Mouse (Mus musculus): Measurements from ENCODE around the gene Vsx1.

DNA sequence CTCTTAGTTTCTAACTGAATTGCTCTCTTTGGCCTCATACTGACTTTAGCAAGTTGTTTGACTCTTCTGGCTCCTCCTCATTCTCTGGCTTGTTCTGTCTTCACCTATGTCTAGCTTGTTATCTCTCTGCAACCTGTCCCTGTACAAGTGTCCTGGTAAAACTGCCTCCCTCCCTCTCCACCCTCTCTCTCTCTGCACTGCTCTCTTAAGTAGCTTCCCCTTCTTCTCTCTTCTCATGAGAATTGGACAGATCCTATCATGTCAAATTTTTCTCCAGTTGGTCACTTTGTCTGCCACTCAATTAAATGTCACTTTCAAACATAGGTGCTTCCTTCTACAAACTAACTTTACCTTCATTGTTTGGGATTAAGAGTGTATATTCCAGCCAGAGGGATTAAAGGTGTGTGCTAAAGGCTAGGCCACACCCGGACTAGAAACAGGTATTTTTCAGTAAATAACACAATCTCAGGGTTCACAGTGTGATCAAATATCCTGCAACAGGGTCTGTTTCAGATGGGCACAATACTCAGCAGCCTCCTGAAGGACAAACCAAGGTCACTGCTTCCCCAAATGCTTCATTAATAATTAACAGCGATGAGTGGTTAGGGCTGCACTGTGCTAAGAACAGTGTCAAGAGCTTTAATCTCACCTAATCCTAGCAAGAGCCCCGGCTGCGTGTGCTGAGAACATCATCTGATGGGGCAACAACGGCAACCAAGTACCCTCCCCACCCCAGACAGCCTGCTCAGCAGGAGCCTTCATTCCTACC lies 24.8 kb downstream of the Vsx1 start:
- TF ChIP-seq MAX (IDR thresholded peaks at IDR 0.05; ENCODE audit: low read depth) (no peak), POLR2A (IDR thresholded peaks at IDR 0.05; ENCODE audit: insufficient read length, low read depth) (no peak), E2F4 (IDR thresholded peaks at IDR 0.05; ENCODE audit: insufficient read depth) (no peak), MYOG (IDR thresholded peaks at IDR 0.05; ENCODE audit: control insufficient read depth in 1 of 3, insufficient read depth in 1 of 3, insufficient read length in 2 of 3, low read depth in 2 of 3) (no peak), POLR2AphosphoS2 (IDR thresholded peaks at IDR 0.05; ENCODE audit: insufficient read length, low read depth) (no peak), SRF (IDR thresholded peaks at IDR 0.05; ENCODE audit: control insufficient read depth, insufficient read length, low read depth) (no peak), REST (IDR thresholded peaks at IDR 0.05; ENCODE audit: insufficient read depth, insufficient read length) (no peak), TCF3 (IDR thresholded peaks at IDR 0.05; ENCODE audit: insufficient read length, low read depth) (no peak), CEBPB (IDR thresholded peaks at IDR 0.05; ENCODE audit: insufficient read depth, poor library complexity, severe bottlenecking) (no peak), TCF12 (IDR thresholded peaks at IDR 0.05; ENCODE audit: insufficient read depth, poor library complexity, severe bottlenecking) (no peak), USF1 (IDR thresholded peaks at IDR 0.05; ENCODE audit: low read depth) (no peak)
